Mouse (Mus musculus) right cerebral cortex, postnatal 36 days (tissue): ENCODE results near the gene Gm28048.
A peak's percentile ranks its signal among the peaks of the same experiment; 100 is the strongest.

ENCODE experiments used
- DNase-seq, 2 experiments: peaks; one replicate each; pipeline ENCODE4 v3.0.0; 2022; ENCODE audit warnings: low spot score in 2 of 2, mixed read lengths in 1 of 2

The Gm28048 gene

DNA sequence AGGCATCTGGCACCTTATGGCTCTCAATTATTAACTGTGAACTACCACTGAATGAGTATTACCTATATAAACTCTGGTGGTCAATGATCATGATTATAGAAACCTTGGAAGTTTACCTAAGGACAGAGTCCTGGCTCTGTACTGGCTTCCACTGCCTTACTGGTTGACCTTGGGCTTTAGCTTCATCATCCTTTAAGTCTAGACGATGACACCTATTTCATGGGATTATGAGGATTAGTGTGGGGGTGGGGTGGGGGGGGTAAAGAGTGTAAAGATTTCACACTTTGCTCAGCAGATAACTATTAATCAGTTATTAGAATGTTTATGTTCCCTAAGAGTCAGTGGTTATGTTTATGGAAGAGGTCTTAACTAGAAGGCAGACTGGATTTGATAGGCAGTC, 7.9 kb upstream of the Gm28048 start:
- no peak for DNase-seq

DNA sequence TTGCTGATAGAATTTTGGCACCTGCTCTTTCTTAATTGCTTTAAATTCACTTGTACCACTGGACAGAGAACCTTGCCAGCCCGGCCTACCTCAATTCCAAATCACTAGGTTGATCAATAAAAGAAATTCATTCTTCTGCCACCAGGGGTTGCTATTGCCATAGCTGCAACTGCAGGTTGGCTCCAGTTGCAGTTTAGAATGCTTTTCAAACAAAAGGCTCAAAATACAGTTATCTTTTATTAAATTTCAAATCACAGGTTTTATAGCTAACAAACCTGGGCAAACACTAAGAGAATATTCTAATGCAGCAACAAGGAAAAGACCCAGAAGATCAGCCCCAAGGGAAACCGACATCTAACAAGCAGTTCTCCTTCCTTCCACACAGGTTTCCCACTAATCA, 5.5 kb upstream of the Gm28048 start:
- no peak for DNase-seq

DNA sequence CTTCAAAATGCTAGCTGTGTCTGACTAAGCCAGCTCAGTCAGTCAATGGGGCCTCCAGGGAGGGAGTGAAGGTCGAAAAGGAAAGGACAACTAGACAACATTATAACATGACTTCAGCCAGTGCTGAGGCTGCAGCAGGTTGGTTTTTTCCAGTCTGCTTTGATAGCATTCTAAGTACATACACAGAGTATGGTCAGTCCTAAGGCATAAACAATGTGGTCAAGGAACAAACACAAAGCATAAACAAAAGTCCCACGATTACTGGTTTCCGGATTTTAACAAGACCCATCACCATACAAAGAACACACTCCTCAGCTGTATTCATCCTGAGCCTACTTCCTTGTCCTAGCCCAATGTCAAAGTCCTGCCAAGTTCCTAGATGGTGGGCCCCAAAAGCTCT, 3.6 kb upstream of the Gm28048 start:
- no peak for DNase-seq

GRCm38 (mm10) chr11:22982846-22983245, 956 bp upstream of the Gm28048 start:
- DNase-seq = no peak

DNA sequence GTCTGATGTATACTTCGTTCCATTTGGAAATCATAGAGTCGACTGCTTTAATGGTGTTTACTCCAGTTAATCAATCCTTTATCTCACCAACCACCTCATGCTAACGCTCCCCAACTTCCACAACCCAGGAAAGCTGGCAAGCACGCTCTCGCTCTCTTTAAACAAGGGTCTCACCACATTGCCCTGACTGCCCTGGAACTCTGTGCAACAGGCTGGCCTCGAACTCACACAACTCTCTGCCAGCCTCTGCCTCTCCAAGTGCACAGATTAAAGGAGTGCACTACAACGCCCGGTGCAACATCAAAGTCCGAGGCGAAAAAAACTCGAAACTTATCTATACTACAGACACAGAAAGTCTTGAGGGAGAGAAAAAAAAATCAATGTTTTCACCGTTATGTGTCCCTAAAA, 343 bp downstream of the Gm28048 start:
- no peak for DNase-seq

- no peak for DNase-seq
Observed at GRCm38 (mm10) chr11:22981041-22981440, 849 bp downstream of the Gm28048 start.

- DNase-seq = no peak
Observed at GRCm38 (mm10) chr11:22979221-22979620, 2.7 kb downstream of the Gm28048 start.

DNA sequence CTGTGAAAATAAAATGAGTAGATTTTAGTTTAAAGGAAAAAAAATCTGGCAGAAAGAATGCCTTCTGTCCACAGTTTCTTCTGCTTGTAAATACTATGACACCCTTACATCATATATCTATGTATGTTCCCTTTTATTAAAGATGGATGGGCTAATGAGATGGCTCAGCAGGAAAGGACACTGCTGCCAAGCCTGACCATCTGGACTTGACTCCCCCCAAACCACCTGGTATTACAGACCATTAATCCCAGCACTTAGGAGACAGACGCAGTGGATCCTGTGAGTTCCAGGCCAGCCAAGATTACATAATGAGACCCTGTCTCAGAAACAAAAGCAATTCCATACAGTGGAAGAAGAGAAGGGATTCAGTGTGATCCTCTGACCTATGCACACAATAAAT, 3.2 kb downstream of the Gm28048 start:
- no peak for DNase-seq

GRCm38 (mm10) chr11:22978215-22978614, 3.7 kb downstream of the Gm28048 start:
- DNase-seq = no peak

GRCm38 (mm10) chr11:22973599-22973998, 8.3 kb downstream of the Gm28048 start:
- DNase-seq = no peak

- DNase-seq = peak; percentile 76 to 81
Observed at GRCm38 (mm10) chr11:22972746-22973526, 9.0 kb downstream of the Gm28048 start.

GRCm38 (mm10) chr11:22971835-22972709, 9.8 kb downstream of the Gm28048 start, which contains the start of gene Zrsr1:
TSS of gene Zrsr1 (plus strand) at chr11:22972005.
- peak; percentile 62 to 79 for DNase-seq

DNA sequence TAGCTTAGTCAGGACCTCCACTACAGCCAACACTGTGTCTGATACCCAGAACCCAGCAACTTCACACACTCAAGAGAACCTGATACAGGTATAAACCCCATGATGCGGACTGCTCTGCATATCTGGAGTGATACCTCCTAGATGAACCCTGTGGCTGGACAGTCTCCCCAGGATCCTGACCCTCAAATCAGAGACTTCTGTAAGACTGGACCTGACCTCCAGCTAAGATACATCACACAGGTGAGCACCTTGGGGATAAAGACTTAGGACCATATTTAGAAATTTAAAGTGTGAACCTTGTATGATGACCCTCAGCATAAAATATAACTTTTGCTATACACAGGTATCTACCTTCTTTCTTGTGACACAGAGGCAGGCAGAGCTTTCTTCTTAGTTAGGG, 11.3 kb downstream of the Gm28048 start:
- DNase-seq = no peak

GRCm38 (mm10) chr11:22969486-22969885, 12.4 kb downstream of the Gm28048 start:
- no peak for DNase-seq

- DNase-seq = no peak
Observed at GRCm38 (mm10) chr11:22965503-22965902, 16.4 kb downstream of the Gm28048 start.

- no peak for DNase-seq
Observed at GRCm38 (mm10) chr11:22964401-22964800, 17.5 kb downstream of the Gm28048 start.

GRCm38 (mm10) chr11:22962101-22962500, 19.8 kb downstream of the Gm28048 start:
- DNase-seq = no peak

DNA sequence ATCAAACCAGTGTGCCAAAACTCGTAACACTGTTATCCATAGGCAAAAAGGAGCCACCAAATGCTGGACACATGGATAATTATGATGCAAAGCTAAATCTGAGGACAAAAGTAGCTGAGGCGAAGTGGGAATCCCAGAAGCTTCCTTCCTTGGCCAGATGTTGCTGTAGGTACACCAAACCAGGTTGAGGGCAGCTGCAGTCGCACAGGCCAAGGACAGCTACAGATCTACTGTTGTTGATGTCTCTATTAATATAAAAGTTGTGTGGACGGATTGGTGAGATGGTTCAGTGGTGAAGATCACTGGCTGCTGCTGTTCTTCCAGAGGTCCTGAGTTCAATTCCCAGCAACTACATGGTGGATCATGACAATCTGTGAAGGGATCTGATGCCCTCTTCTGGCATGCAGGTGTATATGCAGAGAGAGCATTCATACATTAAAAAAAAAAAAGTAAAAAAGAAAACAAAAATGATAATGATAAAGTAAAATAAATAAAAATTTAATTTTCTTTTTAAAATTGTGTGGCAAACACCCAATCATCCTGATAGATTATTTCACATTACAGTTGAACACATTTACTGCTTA, 24.0 kb downstream of the Gm28048 start:
- DNase-seq = no peak

- DNase-seq = no peak
Observed at GRCm38 (mm10) chr11:22956830-22957229, 25.1 kb downstream of the Gm28048 start.

- DNase-seq = no peak
Observed at GRCm38 (mm10) chr11:22956346-22956745, 25.5 kb downstream of the Gm28048 start.

DNA sequence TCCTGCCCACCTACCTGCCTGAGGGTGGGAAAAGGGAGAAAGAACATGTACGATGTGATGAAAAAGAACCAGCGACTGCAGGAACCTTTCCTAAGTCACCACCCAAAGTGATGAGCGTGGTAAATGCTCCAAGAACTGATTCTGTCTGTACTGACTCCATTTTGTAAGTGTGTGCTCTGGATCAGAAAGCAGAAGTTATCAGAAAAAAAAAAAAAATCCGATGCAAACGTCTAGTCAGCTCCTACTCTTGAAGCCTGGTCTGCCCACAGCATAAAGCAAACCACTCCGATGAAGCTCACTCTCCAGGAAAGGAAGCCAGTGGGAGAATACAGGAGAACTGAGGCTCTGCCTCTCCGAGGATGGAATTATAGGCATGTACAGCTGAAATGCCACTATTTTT, 29.2 kb downstream of the Gm28048 start:
- DNase-seq = no peak

GRCm38 (mm10) chr11:22950131-22950530, 31.8 kb downstream of the Gm28048 start:
- DNase-seq = no peak
